Mouse (Mus musculus): ENCODE results near the gene Zfp710.

- TF ChIP-seq POLR2A (IDR thresholded peaks at IDR 0.05; ENCODE audit: extremely low read depth, insufficient read depth, low read length) (no peak), CTCF (IDR thresholded peaks at IDR 0.05; ENCODE audit: low read depth, low read length) (no peak)
These were observed 42.3 kb downstream of the Zfp710 start for GRCm38 (mm10) chr7:80066675-80067455.
